Mouse (Mus musculus): ENCODE measurements around the gene Abcb6. TPM values are rescaled to one million over a fixed set of nuclear protein-coding genes. Genes with fewer than 3 reads are reported as not detected.

Gene Abcb6
- polyA plus RNA-seq, 1 experiment = 19.2 TPM

DNA sequence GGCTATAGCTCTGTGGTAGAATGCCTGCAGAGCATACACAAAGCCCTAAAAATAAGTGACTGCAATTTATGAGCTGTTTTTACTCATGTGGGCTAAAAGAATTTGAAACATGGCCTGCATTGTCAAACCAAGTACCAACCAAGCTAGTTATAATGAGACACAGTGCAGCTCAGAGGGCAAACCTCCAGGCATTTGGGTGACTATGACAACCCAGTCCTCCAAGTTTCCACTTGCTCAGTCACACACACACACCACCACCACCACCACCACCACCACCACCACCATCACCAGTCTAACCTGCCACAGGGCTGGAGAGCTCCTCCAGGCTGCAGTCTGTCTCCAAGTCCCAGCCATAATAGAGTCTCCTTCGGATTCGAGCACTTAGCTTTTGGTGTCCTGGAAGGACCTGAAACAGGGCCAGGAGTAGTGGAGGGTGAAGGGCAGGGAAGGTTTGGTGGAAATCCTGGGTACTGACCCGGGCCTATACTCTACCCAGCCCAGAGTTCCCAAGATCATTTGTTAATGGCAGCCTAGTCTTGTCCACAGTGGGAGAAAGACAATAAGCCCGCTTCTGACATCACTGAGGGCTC lies 39.5 kb downstream of the Abcb6 start:
- 15% methylated on average over 4 of the region's 4 CpGs for WGBS
- DNase-seq = no peak

DNA sequence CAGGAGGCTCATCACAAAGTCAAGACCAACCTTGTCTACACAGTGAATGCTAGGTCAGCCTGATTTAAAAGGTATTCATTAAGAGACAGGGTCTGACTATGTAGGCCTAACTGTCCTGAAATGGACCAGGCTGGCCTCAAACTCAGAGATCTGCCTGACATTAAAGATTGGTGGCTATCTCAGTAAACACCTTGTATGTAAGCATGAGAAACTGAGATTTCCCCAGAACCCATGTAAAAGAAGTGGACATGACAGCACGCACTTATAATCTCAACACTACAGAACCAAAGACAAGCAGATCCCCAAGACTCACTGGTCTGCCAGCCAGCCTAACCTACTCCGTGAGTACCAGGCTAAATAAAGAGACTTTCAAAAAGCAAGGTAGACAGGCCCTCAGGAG lies 41.7 kb downstream of the Abcb6 start:
- Histone ChIP-seq H3K27me3 (ENCODE audit: control insufficient read depth, insufficient read depth, low read length) (no peaks in the 10 kb centered on the region), H3K4me1 (ENCODE audit: control insufficient read depth, insufficient read depth, low read length) (no peaks in the 10 kb centered on the region; the same call in 1 of the 2 replicates), H3K27ac (ENCODE audit: insufficient read depth, low read length) (no peak overlapping the region), H3K4me3 (replicated peaks; ENCODE audit: insufficient read depth, low read depth, low read length) (no peak overlapping the region)
- 94% methylated on average over 2 of the region's 2 CpGs for WGBS
- TF ChIP-seq CTCF (IDR thresholded peaks at IDR 0.05; ENCODE audit: borderline replicate concordance, insufficient read depth, low read depth, low read length) (no peak), POLR2A (IDR thresholded peaks at IDR 0.05; ENCODE audit: borderline replicate concordance, insufficient read depth, low read length) (no peak)
- DNase-seq = no peak

More for the DNA sequence above, 39.5 kb downstream of the Abcb6 start:
- H3K27me3 ChIP-seq (ENCODE audit: control insufficient read depth, insufficient read depth, low read length) = no peaks in the 10 kb centered on the region
- peak overlapping the region; percentile 80 for H3K4me3 ChIP-seq (replicated peaks; ENCODE audit: insufficient read depth, low read depth, low read length)
- TF ChIP-seq POLR2A (IDR thresholded peaks at IDR 0.05; ENCODE audit: borderline replicate concordance, insufficient read depth, low read length) = no peak
- TF ChIP-seq CTCF (IDR thresholded peaks at IDR 0.05; ENCODE audit: borderline replicate concordance, insufficient read depth, low read depth, low read length) = no peak
- peak overlapping the region; percentile 69; the same call in 1 of the 2 replicates for H3K27ac ChIP-seq (ENCODE audit: insufficient read depth, low read length)
- peaks cover 16% of the 10 kb centered on the region for H3K4me1 ChIP-seq (ENCODE audit: control insufficient read depth, insufficient read depth, low read length)

DNA sequence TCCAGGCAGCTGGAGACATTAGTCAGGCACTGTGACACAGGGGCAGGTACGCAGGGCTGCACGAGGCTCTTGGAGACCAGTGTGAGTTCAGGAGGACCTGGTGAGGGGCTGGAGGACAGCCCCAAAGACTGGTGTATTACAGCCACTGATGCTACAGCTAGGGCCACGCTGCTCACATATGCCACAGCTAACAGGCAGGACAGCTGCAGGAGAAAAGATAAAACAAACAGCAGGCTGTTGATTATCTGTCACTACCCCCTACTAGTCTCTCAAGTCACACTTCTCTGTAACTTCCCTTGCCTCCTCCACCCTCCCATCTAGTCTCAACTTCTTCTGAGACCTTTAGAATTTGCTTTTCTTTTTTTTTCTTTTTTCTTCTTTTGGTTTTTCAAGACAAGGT lies 43.5 kb downstream of the Abcb6 start:
- no peak for DNase-seq
- Histone ChIP-seq H3K4me1 (ENCODE audit: control insufficient read depth, insufficient read depth, low read length) (no peaks in the 10 kb centered on the region), H3K27me3 (ENCODE audit: control insufficient read depth, insufficient read depth, low read length) (no peaks in the 10 kb centered on the region), H3K27ac (ENCODE audit: insufficient read depth, low read length) (no peak overlapping the region), H3K4me3 (replicated peaks; ENCODE audit: insufficient read depth, low read depth, low read length) (no peak overlapping the region)
- 82% methylated on average over 3 of the region's 3 CpGs for WGBS
- no peak for TF ChIP-seq CTCF (IDR thresholded peaks at IDR 0.05; ENCODE audit: borderline replicate concordance, insufficient read depth, low read depth, low read length)
- no peak for TF ChIP-seq POLR2A (IDR thresholded peaks at IDR 0.05; ENCODE audit: borderline replicate concordance, insufficient read depth, low read length)

DNA sequence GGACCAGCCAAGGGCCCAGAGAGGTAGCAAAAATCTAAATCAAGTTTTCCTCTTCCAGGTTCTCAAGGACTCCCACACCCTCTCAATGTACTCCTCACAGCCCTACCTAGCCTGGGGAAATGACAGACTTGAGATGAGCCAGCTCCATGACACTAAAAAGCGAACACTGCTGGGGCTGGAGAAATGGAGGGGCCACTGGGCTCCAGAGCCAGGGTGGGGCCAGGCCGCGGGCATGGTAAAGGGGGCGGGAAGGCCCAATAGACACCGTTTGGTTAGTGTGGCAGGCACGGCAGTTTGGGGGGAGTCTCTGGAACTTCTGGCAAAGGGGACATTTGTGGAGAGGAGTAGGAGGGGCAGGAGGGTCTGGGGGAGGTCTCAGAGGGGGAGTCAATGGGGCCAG lies 43.9 kb downstream of the Abcb6 start:
- no peaks in the 10 kb centered on the region for H3K4me1 ChIP-seq (ENCODE audit: control insufficient read depth, insufficient read depth, low read length)
- H3K27me3 ChIP-seq (ENCODE audit: control insufficient read depth, insufficient read depth, low read length) = no peaks in the 10 kb centered on the region
- no peak for DNase-seq
- no peak overlapping the region for H3K4me3 ChIP-seq (replicated peaks; ENCODE audit: insufficient read depth, low read depth, low read length)
- WGBS = 85% methylated on average over 6 of the region's 6 CpGs
- H3K27ac ChIP-seq (ENCODE audit: insufficient read depth, low read length) = no peak overlapping the region
- TF ChIP-seq CTCF (IDR thresholded peaks at IDR 0.05; ENCODE audit: borderline replicate concordance, insufficient read depth, low read depth, low read length) = no peak
- no peak for TF ChIP-seq POLR2A (IDR thresholded peaks at IDR 0.05; ENCODE audit: borderline replicate concordance, insufficient read depth, low read length)

DNA sequence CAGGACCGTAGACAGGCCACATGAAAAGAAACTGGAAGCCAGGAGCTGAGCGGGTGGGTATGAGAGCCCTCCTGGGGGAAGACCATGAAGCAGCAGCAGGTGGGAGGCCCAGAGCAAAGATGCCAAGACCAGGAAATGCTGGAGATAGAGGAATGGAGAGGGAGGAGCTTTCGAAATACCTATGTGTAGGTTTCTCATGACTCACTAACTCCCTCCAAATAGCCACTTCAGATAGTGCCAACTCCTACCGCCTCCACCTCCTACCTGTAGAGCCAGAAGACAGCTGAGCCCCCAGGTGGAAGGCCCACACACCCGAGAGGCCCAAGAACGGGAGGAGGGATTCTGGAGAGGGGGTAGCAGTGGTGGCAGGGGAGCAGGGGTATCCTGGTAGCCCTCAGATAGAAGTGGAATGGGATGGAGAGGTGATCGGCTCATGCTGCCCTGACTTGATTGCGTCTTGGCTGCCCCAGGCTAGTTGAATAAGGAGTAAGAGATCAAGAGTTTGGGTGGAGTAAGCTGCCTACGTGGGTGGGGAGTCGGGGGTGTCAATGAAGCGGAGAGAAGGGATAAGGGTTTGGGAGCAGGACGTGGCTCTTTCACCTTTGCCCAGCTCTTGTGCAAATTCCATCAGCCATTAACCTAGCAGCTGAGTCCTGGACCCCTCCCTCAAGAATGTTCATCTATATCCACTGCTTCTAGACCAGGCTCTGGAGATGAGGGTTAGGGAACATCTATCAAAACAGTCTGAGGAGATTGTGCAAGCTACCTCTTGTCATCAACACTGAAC lies 46.6 kb downstream of the Abcb6 start, which contains the start of gene Slc23a3:
Gene Slc23a3 (minus strand): TSS at position 470 of the 787 bp plus-strand sequence.
- no peaks in the 10 kb centered on the region for H3K27me3 ChIP-seq (ENCODE audit: control insufficient read depth, insufficient read depth, low read length)
- H3K4me3 ChIP-seq (replicated peaks; ENCODE audit: insufficient read depth, low read depth, low read length) = no peak within 1 kb of the TSS
- WGBS = 64% methylated on average over 12 of the region's 12 CpGs
- no peaks in the 10 kb centered on the region for H3K4me1 ChIP-seq (ENCODE audit: control insufficient read depth, insufficient read depth, low read length)
- no peak for TF ChIP-seq POLR2A (IDR thresholded peaks at IDR 0.05; ENCODE audit: borderline replicate concordance, insufficient read depth, low read length)
- no peak for TF ChIP-seq CTCF (IDR thresholded peaks at IDR 0.05; ENCODE audit: borderline replicate concordance, insufficient read depth, low read depth, low read length)
- H3K27ac ChIP-seq (ENCODE audit: insufficient read depth, low read length) = no peak within 1 kb of the TSS
- DNase-seq = no peak

DNA sequence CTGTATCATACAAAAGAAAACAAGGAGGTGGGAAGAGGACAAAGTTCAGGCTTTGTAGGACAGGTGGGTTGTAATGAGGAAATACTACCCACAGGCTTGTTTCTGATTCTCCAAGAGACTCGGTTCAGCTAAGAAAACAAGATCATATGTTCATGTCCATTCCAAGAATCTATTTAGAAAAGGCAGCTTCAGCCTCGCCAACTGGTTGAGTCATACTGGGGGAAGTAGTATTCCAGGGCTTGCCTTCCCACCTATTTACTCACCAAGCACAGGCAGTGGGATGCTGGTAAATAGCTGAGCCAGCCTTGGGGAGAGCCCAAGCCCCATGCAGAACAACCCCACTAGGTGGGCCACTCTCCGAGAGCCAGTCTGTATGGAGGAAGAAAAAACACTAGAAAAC lies 51.6 kb downstream of the Abcb6 start:
- Histone ChIP-seq H3K4me1 (ENCODE audit: control insufficient read depth, insufficient read depth, low read length) (no peaks in the 10 kb centered on the region), H3K4me3 (replicated peaks; ENCODE audit: insufficient read depth, low read depth, low read length) (no peak overlapping the region), H3K27ac (ENCODE audit: insufficient read depth, low read length) (no peak overlapping the region), H3K27me3 (ENCODE audit: control insufficient read depth, insufficient read depth, low read length) (no peaks in the 10 kb centered on the region)
- WGBS = 71% methylated on average over 3 of the region's 3 CpGs
- TF ChIP-seq POLR2A (IDR thresholded peaks at IDR 0.05; ENCODE audit: borderline replicate concordance, insufficient read depth, low read length) (no peak), CTCF (IDR thresholded peaks at IDR 0.05; ENCODE audit: borderline replicate concordance, insufficient read depth, low read depth, low read length) (no peak)
- DNase-seq = no peak

DNA sequence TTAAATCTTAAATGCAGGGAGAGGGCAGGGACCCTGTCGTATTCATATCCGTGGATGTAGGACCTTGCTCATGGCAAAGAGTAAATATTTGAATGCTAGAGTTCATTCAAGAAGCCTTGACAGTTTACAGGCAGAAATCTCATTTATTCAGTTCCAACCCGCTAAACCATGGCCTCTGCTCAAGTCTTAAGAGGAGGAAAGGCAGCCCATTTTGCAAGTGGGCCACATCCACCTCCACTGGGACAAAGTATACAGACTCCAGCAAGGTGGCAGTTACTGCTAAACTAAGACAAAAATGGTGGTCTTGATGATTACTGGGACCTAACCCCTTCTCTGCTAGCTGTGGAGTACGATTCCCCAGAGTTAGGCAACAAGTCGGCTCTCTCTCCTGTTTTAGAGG lies 54.8 kb downstream of the Abcb6 start:
- Histone ChIP-seq H3K4me3 (replicated peaks; ENCODE audit: insufficient read depth, low read depth, low read length) (peak overlapping the region; percentile 98), H3K27me3 (ENCODE audit: control insufficient read depth, insufficient read depth, low read length) (no peaks in the 10 kb centered on the region), H3K4me1 (ENCODE audit: control insufficient read depth, insufficient read depth, low read length) (no peaks in the 10 kb centered on the region), H3K27ac (ENCODE audit: insufficient read depth, low read length) (no peak overlapping the region; the same call in 1 of the 2 replicates)
- TF ChIP-seq POLR2A (IDR thresholded peaks at IDR 0.05; ENCODE audit: borderline replicate concordance, insufficient read depth, low read length) (no peak), CTCF (IDR thresholded peaks at IDR 0.05; ENCODE audit: borderline replicate concordance, insufficient read depth, low read depth, low read length) (no peak)
- no peak for DNase-seq
- 44% methylated on average over 5 of the region's 5 CpGs for WGBS

All from cerebellum, adult 2 months (tissue).